Mouse (Mus musculus) small intestine, adult 2 months (tissue): ENCODE results near the gene Ess2. TPM values are rescaled to one million over a fixed set of nuclear protein-coding genes. Genes with fewer than 3 reads are reported as not detected.

Experiments used
- H3K27ac ChIP-seq: fragments of 200-500 bp; 2 replicates; pipeline ENCODE4 v1.5.1; 2012; ENCODE audit warnings: low read depth, low read length, control low read depth, inconsistent platforms; ENCODE audit not compliant: insufficient read depth
- H3K27me3 ChIP-seq: fragments of 200-500 bp; 2 replicates; pipeline ENCODE4 v1.6.1; 2012; ENCODE audit warnings: mild to moderate bottlenecking, moderate library complexity, low read length, inconsistent platforms; ENCODE audit not compliant: control insufficient read depth, insufficient read depth
- H3K36me3 ChIP-seq: fragments of 200-500 bp; 2 replicates; pipeline ENCODE4 v1.6.1; 2012; ENCODE audit warnings: mild to moderate bottlenecking, low read length, control low read depth, inconsistent platforms; ENCODE audit not compliant: control insufficient read depth, insufficient read depth
- H3K4me1 ChIP-seq: fragments of 200-500 bp; 2 replicates; pipeline ENCODE4 v1.6.1; 2012; ENCODE audit warnings: low read length, inconsistent platforms, mixed read lengths; ENCODE audit not compliant: control insufficient read depth, insufficient read depth, insufficient read length
- H3K4me3 ChIP-seq: fragments of 200-500 bp; 2 replicates; pipeline ENCODE4 v1.5.1; 2012; ENCODE audit warnings: low read depth, mild to moderate bottlenecking, control low read depth, inconsistent platforms, low read length, moderate library complexity
- CTCF ChIP-seq: fragments of 200-500 bp; IDR thresholded peaks from 2 replicates; pipeline ENCODE4 v1.5.1; 2012; ENCODE audit warnings: low read depth, mild to moderate bottlenecking, control low read depth, inconsistent platforms, low read length, moderate library complexity, mixed read lengths; ENCODE audit not compliant: insufficient replicate concordance, insufficient read length; ENCODE audit errors: extremely low read depth
- POLR2A ChIP-seq: fragments of 200-500 bp; IDR thresholded peaks from 2 replicates; pipeline ENCODE4 v1.6.1; 2012; ENCODE audit warnings: low read depth, mild to moderate bottlenecking, control low read depth, inconsistent platforms, low read length, moderate library complexity
- WGBS: fragments of 180-500 bp; shearing (Covaris S2); methylation state at CpG from one replicate; pipeline ENCODE4 v1.1.7; 2018; 5-methylcytosine and 5-hydroxymethylcytosine counted together
- polyA plus RNA-seq: library from polyadenylated mRNA; depleted of rRNA; stranded (reverse); fragments of >200 nt; gene quantifications from 2 replicates; pipeline ENCODE4 v1.2.3, GENCODE M21; 2012

The Ess2 gene
- polyA plus RNA-seq, 1 experiment, result 15.8 TPM

DNA sequence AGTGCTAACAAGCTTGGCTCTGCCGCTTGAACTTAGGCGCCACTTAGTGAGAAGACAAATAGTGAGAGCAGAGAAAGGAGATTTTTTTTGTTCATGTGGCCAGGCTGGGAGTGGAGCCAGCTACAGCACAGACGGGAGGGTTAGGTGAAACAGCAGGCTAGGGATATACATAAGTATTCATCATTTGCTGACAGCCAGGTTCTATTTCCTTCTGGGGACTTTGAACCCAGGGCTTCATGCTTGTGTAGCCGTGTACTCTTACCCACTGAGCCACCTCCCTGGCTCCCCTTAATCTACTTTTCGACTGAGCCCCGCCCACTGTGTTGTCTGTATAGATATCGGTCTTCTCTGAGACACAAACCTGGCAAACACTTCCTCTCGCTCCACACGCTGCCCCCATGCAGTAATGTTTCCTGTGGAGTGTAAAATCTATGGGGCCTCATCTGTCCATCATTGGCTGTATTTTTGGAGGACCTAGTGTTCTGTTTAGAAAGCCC is 28.2 kb upstream of the Ess2 start:
- no peaks in the 10 kb centered on the region for H3K36me3 ChIP-seq
- H3K4me1 ChIP-seq, result peaks cover 6% of the 10 kb centered on the region; the same call in 1 of the 2 replicates
- no peaks in the 10 kb centered on the region for H3K27me3 ChIP-seq
- H3K27ac ChIP-seq, result peak overlapping the region; percentile 82
- 8% methylated on average over 9 of the region's 9 CpGs for WGBS
- no peak for TF ChIP-seq POLR2A
- no peak for TF ChIP-seq CTCF
- H3K4me3 ChIP-seq, result no peak overlapping the region

DNA sequence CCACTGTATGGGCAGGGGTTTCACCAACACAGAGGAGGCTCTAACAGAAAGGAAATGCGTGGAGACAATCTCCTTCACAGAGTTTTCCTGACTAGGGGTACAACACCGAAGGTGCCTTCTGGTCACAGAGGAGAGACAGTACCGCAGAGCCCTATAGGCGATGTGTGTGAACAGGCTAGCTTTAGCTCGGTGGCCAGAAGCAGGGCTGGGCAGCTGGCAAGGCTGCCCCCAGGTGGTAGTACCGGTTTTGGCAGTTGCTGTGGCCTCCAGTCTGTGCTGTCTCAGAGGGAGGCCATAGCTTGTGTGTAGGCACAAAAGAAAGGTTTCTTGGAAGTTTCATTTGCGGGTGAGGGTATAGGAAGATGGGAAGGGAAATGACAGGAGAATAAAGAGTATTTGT is 27.7 kb upstream of the Ess2 start:
- Histone ChIP-seq H3K36me3 (no peaks in the 10 kb centered on the region), H3K4me1 (peaks cover 6% of the 10 kb centered on the region; the same call in 1 of the 2 replicates)
- WGBS, result 5% methylated on average over 7 of the region's 7 CpGs

DNA sequence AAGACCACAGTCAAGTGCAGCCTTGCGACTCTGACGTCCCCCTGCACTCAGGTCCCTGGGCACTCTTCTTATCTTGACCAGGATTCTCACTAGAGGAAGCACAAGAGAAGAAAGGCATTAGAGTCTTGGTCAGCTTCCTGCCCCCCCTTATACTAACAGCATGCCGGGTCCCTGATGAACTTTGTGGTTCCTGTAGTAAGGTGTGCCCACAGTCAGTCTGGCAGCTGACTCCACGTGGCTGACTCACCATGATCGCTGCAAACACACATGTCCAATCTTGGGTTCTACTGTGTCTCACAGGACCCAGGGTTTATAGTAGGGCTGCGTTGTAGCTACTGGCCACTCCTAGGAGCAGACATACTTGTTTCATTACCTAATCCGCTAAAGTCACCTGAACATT is 27.0 kb upstream of the Ess2 start:
- no peak overlapping the region for H3K4me3 ChIP-seq
- H3K36me3 ChIP-seq, result no peaks in the 10 kb centered on the region
- no peak overlapping the region for H3K27ac ChIP-seq
- H3K4me1 ChIP-seq, result peaks cover 6% of the 10 kb centered on the region; the same call in 1 of the 2 replicates
- WGBS, result 26% methylated on average over 7 of the region's 7 CpGs
- H3K27me3 ChIP-seq, result no peaks in the 10 kb centered on the region
- TF ChIP-seq CTCF, result no peak
- no peak for TF ChIP-seq POLR2A

More for the DNA sequence above, 27.7 kb upstream of the Ess2 start:
- Histone ChIP-seq H3K27me3 (no peaks in the 10 kb centered on the region), H3K4me3 (no peak overlapping the region), H3K27ac (peak overlapping the region; percentile 82)
- TF ChIP-seq CTCF (peak; percentile 88), POLR2A (no peak)

DNA sequence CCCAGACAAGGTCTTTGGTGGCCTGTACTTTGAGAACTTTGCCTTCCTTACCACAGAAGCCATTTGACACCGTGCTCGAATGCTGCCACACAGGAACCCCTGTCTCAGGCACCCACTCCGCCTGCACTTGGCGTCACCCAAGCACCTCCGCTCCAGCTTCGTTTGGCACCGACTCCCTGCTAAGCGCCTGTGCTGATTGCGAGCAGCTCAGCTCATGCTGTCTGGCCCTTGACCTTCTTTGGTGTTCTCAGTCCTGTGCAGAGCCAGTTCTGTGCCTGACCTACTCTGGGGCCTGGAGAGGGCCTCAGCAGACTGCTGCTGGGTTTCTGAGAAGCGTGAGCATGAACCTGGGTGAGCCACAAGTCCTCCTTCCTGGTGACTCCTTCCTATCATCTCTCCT is 25.6 kb upstream of the Ess2 start:
- TF ChIP-seq CTCF, result no peak
- no peak for TF ChIP-seq POLR2A
- no peaks in the 10 kb centered on the region for H3K27me3 ChIP-seq
- H3K4me3 ChIP-seq, result no peak overlapping the region
- no peak overlapping the region for H3K27ac ChIP-seq
- WGBS, result 81% methylated on average over 10 of the region's 10 CpGs
- peaks cover 6% of the 10 kb centered on the region; the same call in 1 of the 2 replicates for H3K4me1 ChIP-seq
- no peaks in the 10 kb centered on the region for H3K36me3 ChIP-seq

DNA sequence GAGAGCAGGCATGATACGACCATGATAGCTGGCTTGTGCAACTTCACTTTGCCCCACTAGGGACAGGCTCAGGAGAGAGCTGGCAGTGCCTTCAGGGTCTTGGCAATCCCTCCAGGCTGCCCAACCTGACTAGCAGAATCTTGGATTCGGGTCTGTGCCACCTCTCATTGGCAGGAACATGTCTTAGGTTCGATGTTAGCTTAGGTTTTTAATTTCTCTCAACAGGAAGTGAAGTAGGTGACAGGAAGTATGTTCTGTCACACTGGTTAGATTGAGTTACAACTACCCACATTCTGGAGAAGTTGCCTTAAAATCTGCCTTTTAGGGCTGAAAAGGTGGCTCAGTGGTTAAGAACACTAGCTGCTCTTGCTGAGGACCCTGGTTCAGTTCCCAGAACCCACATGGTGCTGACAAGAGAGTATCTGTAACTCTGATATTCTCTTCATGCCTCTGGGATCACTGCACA is 23.3 kb upstream of the Ess2 start:
- Histone ChIP-seq H3K4me3 (no peak overlapping the region), H3K27ac (no peak overlapping the region), H3K36me3 (no peaks in the 10 kb centered on the region), H3K4me1 (peaks cover 6% of the 10 kb centered on the region; the same call in 1 of the 2 replicates), H3K27me3 (no peaks in the 10 kb centered on the region)
- WGBS, result 58% methylated on average over 3 of the region's 3 CpGs
- TF ChIP-seq CTCF, result no peak
- no peak for TF ChIP-seq POLR2A

DNA sequence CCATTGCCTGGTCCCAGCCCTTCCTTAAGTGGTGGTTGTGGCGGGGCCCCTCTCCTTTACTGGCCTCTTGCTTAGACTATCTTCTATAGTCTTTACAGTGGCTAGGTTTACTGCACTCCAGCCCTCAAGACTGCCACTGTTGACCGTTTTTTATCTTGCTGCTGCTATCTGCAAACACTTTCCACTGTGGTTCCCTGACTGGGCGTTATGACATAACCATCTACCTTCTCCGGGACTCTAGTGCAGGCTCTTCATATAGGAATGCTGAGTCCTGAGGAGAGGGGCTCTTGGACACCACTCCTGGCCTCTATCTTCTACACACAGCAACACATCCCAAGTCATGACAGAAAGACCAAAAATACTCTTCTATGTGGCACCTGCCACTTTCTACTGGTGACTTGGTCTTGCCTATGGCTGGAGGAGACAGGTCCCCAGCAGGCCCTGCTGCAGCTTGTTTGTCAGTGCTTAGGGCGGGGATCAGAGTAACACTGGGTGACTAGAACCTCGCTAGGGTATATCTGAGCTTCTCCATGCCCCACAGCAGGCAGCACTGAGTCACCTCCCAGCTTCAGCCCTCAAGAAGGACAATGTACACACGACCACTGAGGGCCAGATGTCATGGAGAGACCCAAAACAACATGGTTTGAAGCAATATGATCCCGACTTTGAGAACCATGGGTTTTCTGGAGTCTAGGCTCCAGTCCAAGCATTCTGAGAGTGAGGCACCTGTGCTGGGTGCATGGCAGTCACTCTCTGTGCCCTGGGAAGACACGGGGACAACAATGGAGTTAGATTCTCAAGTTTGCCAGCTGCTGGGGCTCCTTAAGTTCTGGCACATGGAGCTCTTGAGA is 22.7 kb upstream of the Ess2 start:
- H3K4me3 ChIP-seq, result no peak overlapping the region
- H3K27ac ChIP-seq, result no peak overlapping the region
- TF ChIP-seq CTCF (no peak), POLR2A (no peak)
- peaks cover 7% of the 10 kb centered on the region; the same call in 1 of the 2 replicates for H3K4me1 ChIP-seq
- 71% methylated on average over 9 of the region's 9 CpGs for WGBS
- H3K27me3 ChIP-seq, result no peaks in the 10 kb centered on the region
- no peaks in the 10 kb centered on the region for H3K36me3 ChIP-seq

DNA sequence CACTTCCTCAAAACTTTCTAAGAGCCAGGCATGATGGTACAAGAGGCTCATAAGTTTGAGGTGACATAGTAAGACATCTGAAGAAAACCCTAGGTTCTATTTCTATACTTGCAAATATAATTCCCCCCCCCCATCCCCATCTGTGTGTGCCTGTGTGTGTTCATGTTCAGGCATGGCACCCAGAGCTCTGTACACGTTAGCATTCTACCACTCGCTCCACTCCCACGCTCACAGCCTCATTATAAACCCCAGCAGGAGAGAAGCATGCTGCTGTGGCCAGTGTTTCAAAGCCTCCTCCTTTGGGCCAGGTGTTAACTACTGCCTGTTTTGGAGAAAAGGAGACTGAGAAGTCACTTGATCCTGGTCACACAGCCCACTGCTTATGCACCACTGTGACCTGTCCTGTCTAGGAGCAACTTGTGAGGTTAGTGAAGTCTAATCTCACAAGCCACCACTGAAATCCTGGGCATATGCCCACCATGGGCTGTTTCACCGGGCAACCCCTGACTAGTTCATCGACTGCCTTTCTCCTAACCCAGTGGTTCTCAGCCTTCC is 20.8 kb upstream of the Ess2 start:
- Histone ChIP-seq H3K36me3 (no peaks in the 10 kb centered on the region), H3K4me3 (no peak overlapping the region), H3K27ac (no peak overlapping the region), H3K4me1 (peaks cover 8% of the 10 kb centered on the region), H3K27me3 (no peaks in the 10 kb centered on the region)
- WGBS, result 91% methylated on average over 5 of the region's 5 CpGs
- TF ChIP-seq CTCF, result no peak
- TF ChIP-seq POLR2A, result no peak
